Mouse (Mus musculus): ENCODE results near the gene Ssr3. TPM values are rescaled to one million over a fixed set of nuclear protein-coding genes. Genes with fewer than 3 reads are reported as not detected.
A peak's percentile ranks its signal among the peaks of the same experiment; 100 is the strongest.

Ssr3 gene
- polyA plus RNA-seq, 1 experiment: 5.2 TPM

GRCm38 (mm10) chr3:65385771-65386170, 6.7 kb downstream of the Ssr3 start:
- no peak for TF ChIP-seq GATA1 (IDR thresholded peaks at IDR 0.05; ENCODE audit: low read length)

- no peak for TF ChIP-seq GATA1 (IDR thresholded peaks at IDR 0.05; ENCODE audit: low read length)
Observed at GRCm38 (mm10) chr3:65384431-65384830, 8.0 kb downstream of the Ssr3 start.

- no peak for TF ChIP-seq GATA1 (IDR thresholded peaks at IDR 0.05; ENCODE audit: low read length)
Observed at GRCm38 (mm10) chr3:65381094-65381493, 11.3 kb downstream of the Ssr3 start.

- TF ChIP-seq GATA1 (IDR thresholded peaks at IDR 0.05; ENCODE audit: low read length): no peak
Observed at GRCm38 (mm10) chr3:65379884-65380539, 12.4 kb downstream of the Ssr3 start.

DNA sequence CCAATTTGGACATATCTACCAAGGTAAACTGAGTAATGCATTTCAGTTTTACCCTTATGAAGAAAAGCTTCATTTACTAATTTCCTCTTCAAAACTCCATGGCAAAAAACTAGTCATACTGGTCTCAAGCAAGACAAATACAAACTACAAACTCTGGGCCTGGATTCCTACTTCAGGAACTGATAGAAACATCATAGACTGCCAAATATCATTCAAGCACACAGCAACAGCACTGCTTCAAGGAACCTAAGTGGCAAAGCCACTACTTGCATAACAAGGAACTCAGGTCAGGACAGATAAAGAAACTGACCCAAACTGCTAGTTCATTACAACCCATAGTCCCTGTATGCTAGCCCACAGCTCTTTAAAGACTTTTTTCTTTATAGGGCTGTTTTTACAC, 13.7 kb downstream of the Ssr3 start:
- no peak for TF ChIP-seq GATA1 (IDR thresholded peaks at IDR 0.05; ENCODE audit: low read length)

DNA sequence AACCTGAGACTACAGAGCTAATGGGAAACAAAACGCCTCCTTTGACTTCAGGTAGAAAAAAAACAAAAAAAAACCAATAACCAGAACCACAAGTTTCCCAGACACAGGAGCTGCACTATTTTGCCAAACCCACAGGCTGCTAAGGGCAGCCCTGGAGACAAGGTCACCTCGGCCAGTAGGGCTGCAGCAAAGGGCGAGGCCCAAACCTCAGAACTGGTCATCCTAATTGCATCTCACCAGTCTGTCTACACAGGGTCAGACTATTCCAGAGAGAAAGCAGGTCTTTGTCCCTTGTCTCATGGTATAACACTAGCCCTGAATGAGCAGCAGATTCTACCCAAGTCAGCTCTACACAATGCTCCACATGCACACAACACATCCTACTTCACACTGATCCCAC, 17.7 kb downstream of the Ssr3 start:
- no peak for TF ChIP-seq GATA1 (IDR thresholded peaks at IDR 0.05; ENCODE audit: low read length)

DNA sequence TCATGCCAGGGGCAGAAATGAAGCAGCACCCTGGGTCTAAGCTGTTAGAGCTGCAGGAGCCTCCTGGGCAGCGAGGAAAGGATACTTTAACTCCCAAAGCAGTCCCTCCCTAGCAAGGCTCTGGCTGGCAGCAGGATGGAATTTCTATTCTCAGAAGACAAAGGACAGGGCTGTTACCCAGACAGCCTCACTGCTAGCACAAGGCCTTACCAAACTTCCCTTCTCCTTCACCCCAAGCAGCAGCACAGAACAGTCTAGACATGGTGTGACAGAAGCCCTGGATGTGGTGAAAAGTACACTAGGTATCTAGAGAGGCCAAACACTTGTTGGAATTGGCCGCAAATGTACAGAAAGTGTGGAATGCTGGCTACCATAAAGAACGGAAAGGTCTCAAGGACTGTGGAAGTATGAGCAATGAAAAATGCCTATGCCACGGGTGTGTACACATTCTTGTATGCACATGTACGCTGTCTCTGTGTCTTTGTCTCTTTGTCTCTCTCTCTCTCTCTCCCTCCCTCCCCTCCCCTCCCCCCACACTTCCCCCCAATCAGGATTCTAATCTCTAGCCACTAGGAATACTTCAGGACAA, 18.7 kb downstream of the Ssr3 start:
- no peak for TF ChIP-seq GATA1 (IDR thresholded peaks at IDR 0.05; ENCODE audit: low read length)

- no peak for TF ChIP-seq GATA1 (IDR thresholded peaks at IDR 0.05; ENCODE audit: low read length)
Observed at GRCm38 (mm10) chr3:65372552-65372951, 19.9 kb downstream of the Ssr3 start.

GRCm38 (mm10) chr3:65367944-65368343, 24.5 kb downstream of the Ssr3 start:
- TF ChIP-seq GATA1 (IDR thresholded peaks at IDR 0.05; ENCODE audit: low read length): no peak

DNA sequence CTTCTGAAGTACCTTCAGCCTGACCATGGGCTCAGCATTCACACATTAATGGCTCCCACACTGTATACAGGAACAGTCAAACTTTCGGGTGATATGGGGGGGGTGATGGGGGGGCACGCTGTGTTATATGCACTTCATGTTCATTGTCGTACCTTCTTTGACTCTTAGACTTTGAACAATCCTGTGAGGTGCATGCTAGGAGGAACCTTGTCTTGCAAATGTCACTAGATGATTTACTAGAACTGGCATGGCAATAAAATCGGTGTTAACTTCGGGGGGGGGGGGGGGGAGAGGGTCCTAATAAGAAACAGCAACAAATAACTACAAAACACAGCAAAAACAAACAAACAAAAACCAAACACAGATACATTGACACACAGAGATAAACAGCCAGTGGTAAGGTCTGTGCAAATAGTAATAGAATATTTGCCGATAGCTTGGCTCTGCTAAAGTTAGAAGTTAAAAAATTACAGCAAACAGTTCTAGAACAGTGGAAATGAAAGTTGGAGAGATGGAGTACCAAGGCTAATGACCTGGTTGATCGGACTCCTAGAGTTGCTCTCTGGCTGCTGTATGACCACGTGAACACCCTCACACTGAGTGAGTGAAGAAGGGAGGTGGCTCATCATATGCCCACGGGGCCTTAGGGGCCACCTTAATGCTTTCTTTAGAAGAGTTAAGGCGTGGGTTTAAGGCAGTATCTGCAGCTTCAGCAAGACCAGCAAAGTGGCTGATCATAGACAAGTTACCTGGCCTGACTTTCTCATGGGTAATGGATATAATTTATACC, 26.3 kb downstream of the Ssr3 start:
- TF ChIP-seq GATA1 (IDR thresholded peaks at IDR 0.05; ENCODE audit: low read length): no peak

- TF ChIP-seq GATA1 (IDR thresholded peaks at IDR 0.05; ENCODE audit: low read length): no peak
Observed at GRCm38 (mm10) chr3:65365184-65365583, 27.2 kb downstream of the Ssr3 start.

GRCm38 (mm10) chr3:65363438-65363837, 29.0 kb downstream of the Ssr3 start:
- no peak for TF ChIP-seq GATA1 (IDR thresholded peaks at IDR 0.05; ENCODE audit: low read length)

DNA sequence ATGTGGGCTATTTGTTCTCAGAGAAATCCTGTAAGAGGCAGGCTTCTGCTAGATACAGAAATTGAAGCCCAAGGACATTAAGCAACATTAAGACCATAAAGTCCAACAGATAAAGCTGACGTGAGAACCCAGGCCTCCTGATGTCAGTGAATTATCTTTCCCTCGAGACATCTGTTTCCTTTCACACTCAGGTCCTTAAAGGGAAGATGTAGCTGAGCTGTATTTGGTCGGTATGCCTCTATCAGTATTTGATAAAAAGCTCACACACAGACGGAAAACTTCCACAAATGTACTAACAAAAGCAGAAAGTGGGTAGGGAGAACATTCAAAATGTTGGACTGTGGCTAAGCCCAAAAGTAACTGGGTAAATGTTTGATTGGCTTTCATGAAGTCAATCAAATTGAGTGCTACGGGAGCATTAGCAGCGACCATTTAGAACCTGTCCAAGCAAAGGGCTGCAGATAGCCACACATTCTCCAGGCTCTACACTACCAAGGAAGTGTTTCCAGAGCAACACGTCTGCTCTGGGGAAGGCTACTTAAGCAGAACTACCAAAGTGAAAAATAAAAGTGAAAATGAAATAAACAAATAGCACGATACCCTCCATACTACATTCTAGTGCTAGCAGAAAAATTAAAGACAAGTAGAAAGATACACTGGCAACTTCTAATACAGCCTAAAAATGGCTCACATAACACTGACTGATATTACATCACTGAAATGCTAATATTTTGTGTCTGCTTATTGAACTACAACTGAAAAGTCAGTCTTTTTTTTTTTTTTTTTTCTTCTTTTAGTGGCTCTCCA, 32.1 kb downstream of the Ssr3 start:
- TF ChIP-seq GATA1 (IDR thresholded peaks at IDR 0.05; ENCODE audit: low read length): peak; percentile 17

DNA sequence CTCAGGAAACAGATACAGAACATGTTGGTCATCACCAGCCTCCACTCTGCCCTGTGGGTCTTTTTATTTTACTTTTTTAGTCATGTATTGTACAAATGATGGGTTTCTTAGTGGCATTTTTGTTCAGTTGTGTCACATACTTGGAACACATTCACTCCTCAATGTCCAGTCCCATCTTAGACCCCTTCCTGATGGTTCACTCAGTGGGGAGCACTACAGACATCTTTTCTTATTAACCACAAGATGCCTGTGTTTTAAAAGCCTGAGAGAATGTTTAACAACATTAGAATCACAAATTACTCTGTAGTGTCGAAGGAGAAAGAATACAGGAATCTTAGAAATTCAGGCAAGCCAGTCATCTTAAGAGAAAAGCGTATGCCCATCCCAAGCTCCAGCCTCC, 33.6 kb downstream of the Ssr3 start:
- TF ChIP-seq GATA1 (IDR thresholded peaks at IDR 0.05; ENCODE audit: low read length): no peak

GRCm38 (mm10) chr3:65358275-65358674, 34.1 kb downstream of the Ssr3 start:
- no peak for TF ChIP-seq GATA1 (IDR thresholded peaks at IDR 0.05; ENCODE audit: low read length)

GRCm38 (mm10) chr3:65355479-65355878, 36.9 kb downstream of the Ssr3 start:
- no peak for TF ChIP-seq GATA1 (IDR thresholded peaks at IDR 0.05; ENCODE audit: low read length)
